Mouse (Mus musculus): Measurements from ENCODE around the gene Rcor3.

Rcor3 gene

GRCm38 (mm10) chr1:192137926-192138910 lies at the start of gene Rcor3:
Rcor3 (minus strand) TSS chr1:192138062.
- in situ Hi-C loops (cut with MboI): no loop called here

- in situ Hi-C loops (cut with MboI): loop anchor here (25.0 kb wide), 1 partner anchor 531 kb away; no protein-coding TSS in a partner anchor
These were observed 43.9 kb upstream of the Rcor3 start for GRCm38 (mm10) chr1:192181696-192182257.

DNA sequence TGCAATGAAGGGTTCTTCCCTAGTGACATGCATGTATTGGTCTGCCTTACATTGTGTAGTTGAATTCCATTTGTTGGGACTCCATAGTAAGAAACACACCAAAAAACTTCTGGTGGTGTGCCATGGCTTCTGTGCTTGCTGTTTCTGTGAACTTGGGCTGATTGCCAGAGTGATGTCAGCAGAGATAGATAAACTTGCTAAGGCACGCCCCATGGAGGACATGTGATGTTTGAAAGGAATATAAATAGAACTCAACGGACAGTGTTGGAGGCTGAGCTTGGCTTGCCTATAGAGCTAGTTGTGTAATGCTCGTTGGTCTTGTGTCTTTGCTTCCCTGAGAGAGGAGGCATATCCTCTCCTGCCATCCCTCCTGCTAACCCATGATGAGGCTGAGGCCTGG lies 42.0 kb upstream of the Rcor3 start:
- in situ Hi-C loops (cut with MboI): loop anchor here (25.0 kb wide), 1 partner anchor 532 kb away; no protein-coding TSS in a partner anchor

GRCm38 (mm10) chr1:192171477-192171876 lies 33.6 kb upstream of the Rcor3 start:
- in situ Hi-C loops (cut with MboI): no loop called here

- in situ Hi-C loops (cut with MboI): no loop called here
These were observed 13.3 kb upstream of the Rcor3 start for GRCm38 (mm10) chr1:192151179-192151578.

DNA sequence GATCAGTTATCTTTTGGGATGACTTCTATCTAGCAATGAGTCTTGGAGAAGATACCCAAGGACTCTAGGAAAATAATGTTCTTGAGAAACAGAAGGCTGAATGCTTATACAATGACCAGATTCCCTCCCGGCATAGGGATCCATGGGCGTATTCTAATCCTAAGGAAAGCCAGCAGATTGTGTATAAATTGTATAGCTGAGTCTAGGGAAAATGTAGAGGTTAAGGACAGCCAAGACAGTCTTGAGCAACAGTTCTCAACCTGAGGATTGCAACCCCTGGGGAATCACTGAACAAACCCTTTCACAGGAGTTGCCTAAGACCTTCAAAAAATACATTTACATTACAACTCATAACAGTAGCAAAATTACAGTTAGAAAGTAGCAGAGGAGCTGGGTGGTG lies 2.5 kb upstream of the Rcor3 start:
- in situ Hi-C loops (cut with MboI): no loop called here

- in situ Hi-C loops (cut with MboI): no loop called here
These were observed 454 bp downstream of the Rcor3 start for GRCm38 (mm10) chr1:192137291-192137925.

DNA sequence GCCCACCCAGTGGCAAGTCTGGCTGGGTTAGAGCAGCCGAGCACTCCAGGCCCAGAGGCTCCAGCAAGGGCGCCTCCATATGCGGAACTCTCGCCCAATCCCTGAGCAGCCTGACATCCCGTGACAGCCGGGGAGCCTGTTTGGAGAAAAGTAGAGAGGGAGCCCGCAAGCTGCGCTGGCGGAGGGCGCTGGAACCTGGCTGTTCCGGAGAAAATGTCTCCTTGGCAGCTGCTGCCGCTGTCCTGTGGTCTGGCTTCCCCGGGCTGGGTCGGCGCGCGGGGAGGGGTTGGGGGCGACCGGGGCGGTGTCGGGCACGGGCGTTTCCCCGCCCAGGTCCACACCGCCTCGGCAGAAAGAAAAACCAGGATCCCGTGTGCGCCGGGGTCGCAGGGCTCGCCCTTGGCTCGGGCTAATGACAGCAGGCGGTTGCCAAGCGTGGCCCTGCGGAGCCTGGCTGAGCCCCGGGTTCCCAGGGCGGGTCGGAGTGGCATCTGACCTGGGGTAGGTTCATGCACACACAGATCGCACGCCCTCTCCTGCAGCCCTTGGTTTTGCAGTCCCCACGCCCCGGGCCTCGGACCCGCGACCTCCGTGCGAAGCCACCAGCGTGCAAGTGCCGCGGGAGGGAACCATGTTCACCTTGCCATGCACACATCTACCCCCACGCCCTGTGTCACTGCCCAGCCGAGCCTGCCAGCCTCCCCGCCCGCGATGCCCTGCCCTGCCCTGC lies 1.1 kb downstream of the Rcor3 start:
- in situ Hi-C loops (cut with MboI): no loop called here

GRCm38 (mm10) chr1:192130202-192130601 lies 7.7 kb downstream of the Rcor3 start:
- in situ Hi-C loops (cut with MboI): no loop called here

DNA sequence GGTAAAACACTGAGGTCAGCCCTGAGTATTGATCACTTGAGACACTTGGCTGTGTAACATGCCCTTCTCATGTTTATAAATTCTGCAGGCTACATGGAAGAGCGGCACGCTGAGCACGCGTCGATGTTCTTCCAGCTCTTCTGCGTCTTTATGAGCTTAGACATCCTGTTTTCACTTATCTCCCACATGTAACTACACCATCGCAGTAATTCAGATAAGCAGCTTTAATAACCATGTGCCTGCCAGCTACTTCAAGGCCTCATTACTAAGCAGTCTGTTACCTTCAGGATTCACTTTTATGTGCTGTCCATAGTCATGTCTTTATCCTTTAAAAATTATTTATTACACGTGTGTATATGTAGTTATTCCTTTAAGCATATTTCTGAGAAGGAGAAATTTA lies 9.5 kb downstream of the Rcor3 start:
- in situ Hi-C loops (cut with MboI): no loop called here

DNA sequence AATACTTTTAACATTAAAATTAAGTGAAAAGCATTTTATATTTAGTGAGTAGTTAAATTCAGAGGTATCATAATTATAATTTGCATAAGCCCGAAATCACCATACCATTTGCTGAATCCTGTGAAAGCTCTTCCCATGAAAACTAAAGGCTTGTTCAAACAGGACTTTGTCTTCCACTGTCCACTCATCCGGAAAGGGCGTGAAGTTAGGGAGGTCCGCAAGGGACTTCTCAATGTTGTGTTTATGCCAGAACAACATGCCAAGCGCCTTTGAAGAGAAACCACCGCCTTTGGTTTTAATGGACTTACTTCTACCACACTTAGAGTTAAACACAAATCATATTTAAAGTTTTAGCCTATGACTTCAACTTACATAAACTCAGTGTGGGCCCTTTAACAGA lies 12.1 kb downstream of the Rcor3 start:
- in situ Hi-C loops (cut with MboI): no loop called here

DNA sequence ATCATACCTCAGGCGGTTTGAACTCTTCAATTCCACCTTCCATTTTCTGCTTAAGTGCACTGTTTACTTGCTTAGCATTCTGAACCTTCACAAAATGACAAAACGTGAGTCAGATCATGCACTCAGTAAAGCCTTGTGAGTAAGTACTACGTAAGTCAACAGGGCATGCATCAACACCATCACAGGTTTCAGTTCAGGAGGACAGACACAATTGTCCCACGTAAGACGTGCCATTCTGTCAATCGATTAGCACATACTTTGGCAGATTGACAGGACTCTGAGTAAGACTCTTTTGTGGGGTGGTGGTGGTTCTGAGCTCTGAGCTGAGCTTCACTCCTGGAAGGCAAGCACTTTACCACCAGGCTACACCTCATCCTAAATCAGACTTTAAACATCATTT lies 21.6 kb downstream of the Rcor3 start:
- in situ Hi-C loops (cut with MboI): no loop called here

DNA sequence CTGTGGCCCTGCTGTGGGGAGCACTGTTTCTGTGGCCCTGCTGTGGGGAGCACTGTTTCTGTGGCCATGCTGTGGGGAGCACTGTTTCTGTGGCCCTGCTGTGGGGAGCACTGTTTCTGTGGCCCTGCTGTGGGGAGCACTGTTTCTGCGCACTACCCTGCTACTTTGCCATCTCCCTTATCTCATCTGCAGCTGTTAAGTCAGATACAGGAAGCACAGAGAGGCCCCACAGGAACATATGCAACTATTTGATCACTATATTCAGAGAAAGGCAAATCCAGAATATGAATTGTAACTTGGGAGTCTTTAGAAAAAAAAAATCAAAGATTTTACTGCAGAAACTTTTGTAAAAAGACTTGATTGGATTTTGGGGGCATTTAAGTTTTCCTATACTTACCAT lies 22.5 kb downstream of the Rcor3 start:
- in situ Hi-C loops (cut with MboI): no loop called here

- in situ Hi-C loops (cut with MboI): no loop called here
These were observed 28.7 kb downstream of the Rcor3 start for GRCm38 (mm10) chr1:192109169-192109568.

GRCm38 (mm10) chr1:192107352-192107751 lies 30.5 kb downstream of the Rcor3 start:
- in situ Hi-C loops (cut with MboI): no loop called here

GRCm38 (mm10) chr1:192105902-192106389 lies 31.9 kb downstream of the Rcor3 start:
- in situ Hi-C loops (cut with MboI): no loop called here

DNA sequence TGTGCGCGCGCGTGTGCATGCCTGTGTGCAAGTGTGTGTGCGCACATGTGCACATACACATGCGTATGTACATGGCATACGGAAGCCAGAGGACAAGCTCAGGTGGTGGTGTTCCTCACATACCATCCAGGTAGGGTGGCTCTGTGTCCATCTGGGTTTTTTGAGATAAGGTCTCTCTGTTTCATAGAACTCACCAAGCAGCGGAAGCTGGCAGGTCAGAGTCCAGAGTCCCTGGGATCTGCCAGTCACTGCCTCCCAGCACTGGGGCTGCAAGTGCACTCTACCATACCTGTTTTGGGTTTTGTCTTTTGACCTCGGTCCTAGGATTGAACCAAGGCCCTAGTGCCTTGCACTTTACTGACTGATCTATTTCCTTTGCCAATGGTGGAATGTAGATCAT lies 33.8 kb downstream of the Rcor3 start:
- in situ Hi-C loops (cut with MboI): no loop called here

DNA sequence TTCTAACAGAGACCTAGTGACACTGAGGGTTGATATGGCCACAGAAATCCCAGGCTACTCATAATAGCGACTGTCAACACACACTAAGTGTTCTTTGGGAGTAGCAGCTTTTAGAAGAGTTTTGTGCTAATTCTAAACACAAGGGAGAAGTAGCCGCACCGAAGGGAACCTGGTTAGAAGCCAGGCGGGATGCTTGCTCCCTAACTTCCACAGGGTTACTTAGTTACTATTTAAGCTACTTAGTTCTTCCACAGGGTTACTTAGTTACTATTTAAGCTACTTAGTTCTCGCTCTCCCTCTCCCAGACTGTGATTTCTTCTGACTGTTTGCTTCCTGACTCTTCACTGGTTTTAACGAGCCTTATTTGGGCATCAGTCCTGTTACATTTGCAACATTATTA lies 34.7 kb downstream of the Rcor3 start:
- in situ Hi-C loops (cut with MboI): no loop called here

GRCm38 (mm10) chr1:192101359-192101758 lies 36.5 kb downstream of the Rcor3 start:
- in situ Hi-C loops (cut with MboI): no loop called here

- in situ Hi-C loops (cut with MboI): no loop called here
These were observed 37.1 kb downstream of the Rcor3 start for GRCm38 (mm10) chr1:192100742-192101141.

GRCm38 (mm10) chr1:192095626-192096025 lies 42.2 kb downstream of the Rcor3 start:
- in situ Hi-C loops (cut with MboI): no loop called here

Measured in mature B cell (primary cell).